Mouse (Mus musculus): ENCODE measurements at regions not wholly inside any gene's neighbourhood (a gene's known extent, or its start where the extent isn't known, plus 50 kb on each side); places are given as distances from the start of the nearest gene placed in this dataset.

DNA sequence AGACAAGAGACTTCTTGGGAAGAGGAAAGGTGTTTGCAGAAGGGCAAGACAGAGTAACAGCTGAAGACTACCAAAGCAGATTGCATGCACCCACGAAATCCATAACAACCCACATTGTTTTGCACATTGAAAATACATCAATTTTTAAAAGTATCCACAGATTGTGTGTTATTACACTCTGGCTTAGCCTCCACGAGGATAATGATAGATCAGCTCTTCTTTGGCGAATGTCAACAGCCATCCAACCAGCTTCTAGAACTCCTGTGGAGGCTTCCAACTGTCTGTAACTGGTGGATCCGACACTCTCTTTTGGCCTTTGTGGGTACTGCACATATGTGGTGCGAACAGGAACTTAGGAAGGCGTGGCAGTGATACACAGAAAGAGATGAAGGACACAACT is 54.6 kb upstream of the Lyplal1 start:
- DNase-seq (ENCODE audit: low spot score in 2 of 2), result no peak

Measured in adrenal gland, postnatal 4 days (tissue).